ENCODE assay signal across 12 mouse cellular contexts in genomic region chr15:97180970-97181669, GRCm38 (mm10).
DNase-seq lines count a peak whose midpoint lies in the region; ATAC-seq and TF ChIP-seq lines count a peak whose summit lies in the region.
"Had no signal": no experiment of that assay in that cellular context is flagged by ENCODE, and none has a peak within 500 bp of the region (broad histone marks: within the 10 kb centered on the region; RNA-seq: fewer than 3 reads in every experiment).

No protein-coding gene starts in this region.

- no peak for TF ChIP-seq CTCF in brain, embryonic 14.5 days (IDR thresholded peaks at IDR 0.05; ENCODE audit: borderline replicate concordance, extremely low read depth, insufficient read depth, insufficient read length)

- peaks cover 32% of the 10 kb centered on the region for H3K4me1 ChIP-seq in hindbrain, embryonic 12.5 days
- peaks cover 36% of the 10 kb centered on the region for H3K4me1 ChIP-seq in midbrain, embryonic 13.5 days (replicated peaks)

- ATAC-seq in hindbrain, embryonic 12.5 days (ENCODE audit: low FRiP score): 0 out of 2 replicates have a peak, but pooled peaks have one; percentile 58
- ATAC-seq in midbrain, embryonic 13.5 days: peak; percentile 77

- H3K9me3 ChIP-seq in hindbrain, embryonic 12.5 days (replicated peaks): no peaks in the 10 kb centered on the region
- H3K9me3 ChIP-seq in midbrain, embryonic 13.5 days: no peaks in the 10 kb centered on the region

- no peak for TF ChIP-seq POLR2A in brain, embryonic 14.5 days (IDR thresholded peaks at IDR 0.05; ENCODE audit: borderline replicate concordance, extremely low read depth, insufficient read depth, insufficient read length, poor library complexity, severe bottlenecking)

- intact Hi-C loops in heart, postnatal 25 days (cut with DNase I): no loop called here

- H3K36me3 ChIP-seq in hindbrain, embryonic 12.5 days: no peaks in the 10 kb centered on the region
- H3K36me3 ChIP-seq in midbrain, embryonic 13.5 days: no peaks in the 10 kb centered on the region

- no peak overlapping the region for H3K4me3 ChIP-seq in hindbrain, embryonic 12.5 days
- H3K4me3 ChIP-seq in midbrain, embryonic 13.5 days (replicated peaks): no peak overlapping the region
- H3K4me3 ChIP-seq: erythroblast, embryonic 14.5 days had no signal

- whole genome bisulfite sequencing in hindbrain, embryonic 12.5 days: 54% methylated on average over 9 of the region's 9 CpGs
- 43% methylated on average over 9 of the region's 9 CpGs for WGBS in midbrain, embryonic 13.5 days

- H3K27me3 ChIP-seq in hindbrain, embryonic 12.5 days: no peaks in the 10 kb centered on the region
- H3K27me3 ChIP-seq in midbrain, embryonic 13.5 days: no peaks in the 10 kb centered on the region

- no peak overlapping the region for H3K9ac ChIP-seq in hindbrain, embryonic 12.5 days
- no peak overlapping the region for H3K9ac ChIP-seq in midbrain, embryonic 13.5 days (replicated peaks)

- no peak overlapping the region for H3K4me2 ChIP-seq in hindbrain, embryonic 12.5 days (replicated peaks)
- H3K4me2 ChIP-seq in midbrain, embryonic 13.5 days (replicated peaks): 0 out of 2 replicates have a peak overlapping the region, but pooled peaks have one; percentile 3

- DNase-seq in cerebellum, postnatal 10 days: peak; percentile 84 to 85
- DNase-seq in cerebellum, adult 9-10 months: no peak
- peak; percentile 88 for DNase-seq in brain, embryonic 14.5 days (ENCODE audit: low read depth)
- DNase-seq in heart, postnatal 25 days (ENCODE audit: low spot score): no peak
- no peak for DNase-seq in urinary bladder, postnatal 10 days (ENCODE audit: low spot score)
- DNase-seq in spleen, postnatal 10 days (ENCODE audit: low spot score in 2 of 2): no peak
- DNase-seq: adrenal gland, adult 2 months; cerebellum, adult 8-10 months; heart, adult 18-20 months had no signal

- no peak overlapping the region for H3K27ac ChIP-seq in hindbrain, embryonic 12.5 days
- peak overlapping the region; percentile 47; the same call in 1 of the 2 replicates for H3K27ac ChIP-seq in midbrain, embryonic 13.5 days

Comparison
In these comparisons a context has a peak if more than half of its experiments do, and no peak if none do; other contexts are left out.
1. DNase-seq: peak in cerebellum, postnatal 10 days (2 of 2) and brain, embryonic 14.5 days (single experiment); none in cerebellum, adult 9-10 months (single experiment), heart, postnatal 25 days (single experiment), urinary bladder, postnatal 10 days (single experiment) and spleen, postnatal 10 days (0 of 2).